Mouse (Mus musculus) thymus, adult 2 months (tissue): ENCODE measurements at regions not wholly inside any gene's neighbourhood (a gene's known extent, or its start where the extent isn't known, plus 50 kb on each side); places are given as distances from the start of the nearest gene placed in this dataset.

Experiments
- CTCF ChIP-seq: fragments of 200-500 bp; IDR thresholded peaks from 2 replicates; pipeline ENCODE4 v1.5.1; 2012; ENCODE audit warnings: mild to moderate bottlenecking, control low read depth, low read length, moderate library complexity, borderline replicate concordance; ENCODE audit not compliant: control insufficient read depth, poor library complexity, insufficient read depth; ENCODE audit errors: extremely low read depth
- POLR2A ChIP-seq: fragments of 200-500 bp; IDR thresholded peaks from 2 replicates; pipeline ENCODE4 v1.6.1; 2012; ENCODE audit warnings: mild to moderate bottlenecking, low read length, control low read depth, moderate library complexity; ENCODE audit not compliant: control insufficient read depth, poor library complexity, insufficient read depth; ENCODE audit errors: extremely low read depth

DNA sequence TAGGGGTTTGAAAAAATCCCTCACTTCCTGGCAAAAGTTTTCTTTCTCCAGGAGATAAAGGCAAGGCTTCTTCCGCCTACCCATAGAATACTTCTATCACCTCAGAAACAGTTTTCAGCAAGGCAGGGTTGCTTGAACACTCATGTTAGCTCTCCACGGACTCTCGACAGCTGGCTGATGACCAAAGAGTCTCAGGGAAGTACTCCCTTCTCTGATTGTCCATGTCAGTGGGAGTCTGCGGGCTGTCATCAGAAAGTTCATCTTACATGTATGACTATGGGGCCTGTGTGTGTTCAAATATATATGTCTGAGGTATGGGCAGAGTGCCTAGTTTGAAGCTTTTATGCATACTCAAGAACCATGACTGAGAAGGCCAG lies 464.3 kb upstream of the Zeb2 start:
- no peak for TF ChIP-seq CTCF
- TF ChIP-seq POLR2A: no peak
